Mouse (Mus musculus): ENCODE results near the gene 4933415A04Rik.

4933415A04Rik gene

DNA sequence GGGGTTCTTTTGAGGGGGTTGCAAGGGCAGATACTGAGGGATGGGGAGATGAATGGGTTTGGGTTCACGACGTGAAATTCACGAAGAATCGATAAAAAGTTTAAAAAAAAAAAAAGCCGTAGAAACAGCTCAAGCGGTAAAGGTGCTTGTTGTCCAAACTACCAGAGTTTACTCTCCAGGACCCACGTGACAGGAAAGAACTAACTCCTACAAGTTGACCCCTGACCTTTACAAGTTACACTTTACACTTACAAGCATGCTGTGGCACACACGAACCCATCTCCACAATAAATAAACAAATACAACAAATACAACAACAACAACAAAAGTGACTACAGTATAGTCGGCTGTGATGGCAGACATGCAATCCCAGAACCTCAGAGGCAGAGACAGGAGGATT lies 44.8 kb downstream of the 4933415A04Rik start:
- no peak for DNase-seq (ENCODE audit: low spot score in 2 of 2)

DNA sequence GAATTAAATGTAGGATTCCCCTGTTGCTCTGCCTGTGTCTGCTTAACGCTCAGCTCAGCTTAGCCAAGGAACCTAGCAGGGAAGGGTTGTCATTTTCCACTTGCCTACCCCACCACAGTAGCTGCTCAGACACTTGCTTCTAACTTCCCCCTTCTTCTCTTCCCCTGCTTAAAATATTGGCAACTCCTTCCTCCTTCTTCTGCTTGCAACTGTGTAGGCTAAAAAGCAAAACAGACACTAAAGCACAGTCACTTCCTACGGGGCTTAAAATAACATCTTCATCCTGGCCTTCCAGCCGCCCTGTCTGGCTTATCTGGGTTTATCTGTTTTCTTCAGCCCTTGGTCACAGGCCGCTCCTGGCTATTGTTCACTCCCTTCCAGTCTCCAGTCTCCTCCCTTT lies 45.7 kb downstream of the 4933415A04Rik start:
- peak in 1 of 2 experiments; percentile 27 for DNase-seq (ENCODE audit: low spot score in 2 of 2)

DNA sequence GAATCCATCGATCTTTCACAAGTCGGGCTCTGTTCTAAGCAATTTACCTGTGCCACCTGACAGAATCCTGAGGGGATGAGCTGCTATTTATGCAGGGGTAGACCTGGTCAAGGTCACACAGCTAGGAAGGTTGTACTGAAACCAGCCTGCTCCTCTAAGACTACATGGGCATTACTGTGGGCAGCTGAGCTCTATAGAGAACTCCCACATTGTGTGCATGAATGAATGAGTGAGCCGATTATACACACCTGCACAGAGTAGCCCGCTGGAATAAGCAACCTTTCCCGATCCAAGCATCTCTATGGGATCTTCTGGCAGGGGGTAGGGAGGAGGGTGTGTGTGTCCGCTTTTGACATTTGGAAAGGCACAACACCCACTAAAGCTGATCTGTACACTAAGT lies 46.3 kb downstream of the 4933415A04Rik start:
- DNase-seq (ENCODE audit: low spot score in 2 of 2), result no peak

DNA sequence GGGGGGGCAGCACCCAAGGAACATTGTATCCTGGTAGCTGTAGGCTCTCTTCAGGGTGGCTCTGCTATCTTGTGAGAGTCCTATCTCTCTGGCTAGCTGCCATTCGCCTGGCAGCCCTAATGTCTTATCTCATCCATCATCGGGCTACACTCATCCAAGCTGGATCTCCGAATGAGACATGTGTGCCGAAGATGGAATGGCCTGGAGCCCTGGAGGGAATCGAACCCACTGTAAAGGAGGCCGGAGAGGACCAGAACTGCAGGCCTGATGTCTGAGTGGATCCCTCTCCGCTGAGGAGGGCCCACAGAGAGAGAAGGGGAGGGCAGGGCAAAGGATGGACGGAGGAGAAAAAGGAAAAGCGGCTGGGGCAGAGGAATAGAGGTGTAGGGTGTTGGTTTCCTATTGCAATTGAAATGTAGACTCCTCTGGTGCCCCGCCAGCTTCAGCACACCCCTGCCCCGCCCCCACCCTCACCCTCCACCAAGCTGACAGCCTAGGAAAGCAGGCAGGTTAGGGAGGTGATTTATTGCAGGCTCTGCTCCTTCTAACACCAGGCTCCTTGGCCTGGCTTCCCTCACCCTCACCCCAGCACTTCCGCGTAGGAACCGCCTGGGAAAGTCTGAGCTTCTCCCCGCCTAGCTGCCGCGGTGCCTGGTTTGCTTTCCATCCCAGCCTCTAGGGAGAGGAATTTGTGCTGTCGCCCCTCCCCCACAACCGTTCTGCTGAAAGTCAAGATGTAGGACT lies 47.0 kb downstream of the 4933415A04Rik start:
- peak; percentile 83 to 84 for DNase-seq (ENCODE audit: low spot score in 2 of 2)

DNA sequence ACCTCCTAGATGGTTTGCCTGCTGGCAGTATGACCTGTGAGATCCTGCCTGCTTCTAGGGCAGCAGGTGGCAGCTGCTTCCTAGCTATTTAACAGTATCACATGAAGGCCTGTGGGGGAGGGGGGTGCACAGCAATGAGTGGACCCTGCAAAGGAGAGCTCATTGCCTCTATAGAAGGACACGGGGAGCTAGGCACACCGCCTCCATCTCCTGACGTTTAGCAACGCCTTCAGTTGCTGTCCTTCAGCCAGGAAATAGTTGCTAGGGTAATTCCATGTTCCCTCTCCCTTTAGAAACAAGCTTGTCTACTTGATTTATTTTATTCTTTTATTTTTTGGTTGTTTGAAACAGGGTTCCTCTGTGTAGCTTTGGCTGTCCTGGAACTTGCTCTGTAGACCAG lies 49.9 kb downstream of the 4933415A04Rik start:
- DNase-seq (ENCODE audit: low spot score in 2 of 2), result peak; percentile 42 to 59

DNA sequence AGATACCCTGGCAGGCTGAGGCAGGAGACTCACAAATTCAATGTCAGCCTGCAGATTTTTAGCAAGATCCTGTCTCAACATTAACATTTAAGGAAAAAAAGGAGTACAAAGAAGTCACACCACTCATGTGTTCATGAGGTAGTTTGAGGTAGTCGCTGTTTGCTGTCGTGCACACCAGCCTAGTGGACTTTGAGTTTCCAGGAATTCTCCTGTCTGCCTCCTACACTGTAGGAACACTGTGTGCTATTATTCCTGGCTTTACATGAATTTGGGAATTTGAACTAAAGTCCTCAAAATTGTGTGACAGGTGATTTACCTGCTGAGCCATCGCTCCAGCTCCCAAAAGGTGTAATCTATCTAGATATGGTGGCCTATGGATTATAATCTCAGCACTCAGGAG lies 51.6 kb downstream of the 4933415A04Rik start:
- no peak for DNase-seq (ENCODE audit: low spot score in 2 of 2)
